Mouse (Mus musculus): ENCODE data around the gene Afap1.

Afap1 gene

DNA sequence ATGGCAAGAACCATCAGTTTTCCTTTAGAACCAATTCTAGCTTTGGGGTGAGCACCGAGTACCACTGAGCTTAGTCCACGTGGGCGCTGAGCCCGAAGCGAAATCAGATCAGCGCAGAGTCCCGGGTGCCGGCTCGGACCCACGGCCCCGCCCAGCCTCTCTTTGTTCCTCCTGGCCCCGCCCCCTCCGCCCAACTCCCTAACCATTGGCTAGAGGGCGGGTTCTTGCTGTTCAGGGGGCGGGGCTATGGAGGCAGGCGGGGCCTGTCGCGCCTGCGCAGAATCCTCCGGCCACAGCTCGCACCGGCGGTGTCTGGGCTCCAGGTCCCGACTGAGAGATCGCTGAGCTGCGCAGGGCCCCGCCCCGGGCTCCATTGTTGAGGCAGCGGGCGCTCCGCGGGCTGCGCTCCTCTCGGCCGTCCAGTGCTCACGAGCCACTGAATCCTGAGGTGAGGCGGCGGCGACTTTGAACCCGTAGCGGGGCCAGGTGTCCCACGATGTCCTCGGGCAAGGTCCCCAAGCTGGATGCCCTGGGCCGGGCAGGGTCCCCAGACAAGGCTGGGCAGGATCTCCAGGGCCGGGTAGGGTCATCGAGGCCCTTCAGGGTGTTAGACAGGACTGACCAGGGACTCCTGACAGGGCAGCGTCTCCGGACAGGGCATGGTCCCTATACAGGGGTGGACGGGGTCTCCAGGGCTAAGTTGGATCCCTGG is at the start of gene Afap1:
Gene Afap1, plus strand, starts transcription at position 227 of the 712 bp plus-strand sequence.
- peak; percentile 99 for DNase-seq (ENCODE audit: low spot score)

DNA sequence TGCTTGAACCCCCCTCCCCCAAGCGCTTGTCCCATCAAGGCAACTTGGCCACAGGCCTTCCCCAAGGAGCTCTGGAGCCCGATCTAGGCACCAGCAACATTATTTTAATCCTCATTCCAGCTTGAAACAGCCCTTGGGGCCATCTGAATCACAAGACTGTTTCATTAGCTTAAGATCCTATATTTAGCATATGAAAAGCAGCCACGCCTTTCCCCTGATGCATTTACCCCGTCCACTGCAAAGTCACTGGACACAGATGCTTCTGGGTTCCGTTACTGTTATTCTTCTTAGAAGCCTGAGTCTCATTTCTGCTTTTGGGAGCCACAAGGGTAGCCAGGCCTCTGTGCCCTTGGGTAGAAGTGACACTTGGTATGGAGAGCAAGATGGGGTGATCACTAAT is 41.6 kb upstream of the Afap1 start:
- no peak for DNase-seq (ENCODE audit: low spot score)

DNA sequence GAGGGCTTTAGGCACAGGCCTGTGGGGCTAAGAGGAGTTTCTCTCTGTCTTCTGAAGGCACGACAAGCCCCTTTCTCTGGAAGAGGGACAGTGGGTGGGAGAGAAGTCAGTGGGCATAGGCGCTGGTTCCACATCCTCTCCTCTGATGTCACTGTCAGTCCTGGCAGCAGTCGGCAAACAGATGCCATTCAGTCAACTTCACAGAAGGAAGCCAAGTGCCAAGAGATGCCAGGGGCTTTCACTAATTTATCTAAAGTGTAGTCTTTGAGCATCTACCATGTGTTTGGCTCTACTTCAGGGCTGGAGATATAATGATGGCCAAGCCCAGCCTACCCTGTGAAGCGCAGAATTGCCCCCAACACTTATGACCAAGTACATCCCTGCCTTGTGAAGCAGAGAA is 39.7 kb upstream of the Afap1 start:
- DNase-seq (ENCODE audit: low spot score) = no peak

DNA sequence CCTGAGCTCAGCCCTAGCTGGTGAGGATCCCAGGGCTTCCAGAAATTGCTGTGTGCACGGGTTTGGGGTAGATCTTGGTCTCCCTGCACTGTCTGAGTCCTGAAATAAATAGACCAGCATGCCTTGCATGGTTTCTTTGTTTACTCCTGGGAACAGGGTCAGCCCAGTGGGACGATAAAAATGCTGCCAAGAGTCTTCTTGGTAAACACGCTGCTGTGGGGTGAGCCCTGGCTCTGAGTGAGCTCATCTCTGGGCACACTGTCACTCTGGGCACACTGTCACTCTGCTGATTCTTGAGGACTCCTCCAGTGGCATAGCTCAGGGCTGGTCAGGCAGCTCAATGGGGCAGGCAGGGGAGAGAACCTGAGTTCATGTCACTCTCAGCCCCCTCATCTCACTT is 36.9 kb upstream of the Afap1 start:
- no peak for DNase-seq (ENCODE audit: low spot score)

DNA sequence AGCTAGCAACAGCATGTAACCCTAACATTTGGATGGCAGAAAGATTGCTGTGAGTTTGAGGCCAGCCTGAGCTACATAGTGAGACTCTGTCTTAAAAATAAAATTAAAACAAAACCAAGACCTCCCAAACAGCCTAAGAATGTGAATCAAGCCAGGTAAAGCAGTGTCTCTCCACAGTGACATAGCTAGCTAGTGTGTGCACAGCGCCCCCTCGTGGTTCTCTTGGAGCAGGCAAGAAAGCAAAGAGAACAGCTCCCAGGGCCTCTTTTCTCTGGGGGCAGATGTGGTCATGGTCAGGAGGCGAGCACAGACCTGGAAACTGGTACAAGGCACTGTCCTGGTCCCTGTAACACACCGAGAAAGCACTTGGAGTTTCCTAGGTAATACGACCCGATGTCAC is 35.0 kb upstream of the Afap1 start:
- peak; percentile 56 for DNase-seq (ENCODE audit: low spot score)

DNA sequence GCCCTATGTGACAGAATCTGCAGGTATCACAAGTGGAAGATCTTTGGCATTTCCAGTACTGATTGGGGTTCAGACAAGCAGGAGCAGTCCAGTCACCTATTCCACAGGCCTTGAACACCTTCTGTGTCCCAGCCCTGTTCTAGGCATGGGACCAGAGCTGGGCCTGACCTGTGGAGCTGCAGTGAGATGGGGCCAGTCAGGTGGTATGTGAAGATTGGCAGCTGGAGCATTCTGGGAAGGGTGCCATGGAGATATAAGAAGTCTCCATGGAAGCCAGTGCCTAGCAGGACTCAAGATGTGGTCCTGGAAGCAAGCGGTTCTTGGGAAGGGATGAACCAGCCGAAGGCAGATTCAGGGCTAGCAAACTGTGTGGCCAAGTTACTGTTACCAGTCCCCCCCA is 31.7 kb upstream of the Afap1 start:
- no peak for DNase-seq (ENCODE audit: low spot score)

DNA sequence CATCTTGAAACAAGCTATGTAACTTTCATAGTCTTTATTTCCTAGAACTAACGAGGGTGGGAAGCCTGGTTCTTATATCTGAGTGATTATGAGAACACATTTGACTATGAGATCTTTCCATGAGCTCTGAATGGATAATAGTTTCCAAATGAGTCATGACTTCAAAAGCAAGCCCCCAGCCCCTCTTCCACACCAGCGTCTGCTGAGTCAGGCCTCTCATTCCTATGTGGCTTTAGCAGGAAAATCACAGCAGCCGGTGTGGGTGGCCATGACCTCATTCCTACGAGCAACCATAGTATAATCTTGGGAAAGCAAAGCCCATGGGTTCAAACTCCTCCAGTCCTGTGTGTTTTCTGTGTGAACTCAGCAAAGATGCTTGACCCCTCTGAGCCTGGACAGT is 23.1 kb upstream of the Afap1 start:
- no peak for DNase-seq (ENCODE audit: low spot score)

DNA sequence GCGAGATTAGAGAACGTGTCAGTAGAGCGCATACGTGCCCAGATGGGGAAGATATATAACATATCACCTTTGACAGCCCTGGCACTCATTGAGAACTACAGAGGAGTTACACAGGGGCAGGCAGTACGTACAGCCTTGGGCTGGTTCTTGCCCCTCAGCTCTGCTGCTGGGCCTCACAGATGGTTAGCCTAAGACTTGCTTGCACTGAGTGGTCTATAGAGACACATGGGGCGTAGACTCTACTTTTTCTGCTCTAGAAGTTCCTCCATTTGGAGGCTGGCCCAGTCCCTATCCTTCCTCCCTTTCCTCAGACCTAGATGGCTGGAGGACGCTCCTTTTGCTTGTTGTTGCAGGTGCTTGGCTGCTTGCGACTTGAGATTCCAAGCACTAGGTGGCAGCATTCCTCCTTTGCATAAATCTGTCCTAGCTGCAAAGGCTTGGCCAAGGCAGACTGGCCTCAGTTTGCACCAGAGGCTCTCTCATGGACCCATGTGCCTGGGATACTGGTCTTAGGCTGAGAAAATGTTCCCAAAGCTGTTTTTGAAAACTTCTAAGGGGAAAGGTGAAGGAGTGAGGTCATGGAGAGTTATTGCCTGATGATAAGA is 22.6 kb upstream of the Afap1 start:
- DNase-seq (ENCODE audit: low spot score) = peak; percentile 78

DNA sequence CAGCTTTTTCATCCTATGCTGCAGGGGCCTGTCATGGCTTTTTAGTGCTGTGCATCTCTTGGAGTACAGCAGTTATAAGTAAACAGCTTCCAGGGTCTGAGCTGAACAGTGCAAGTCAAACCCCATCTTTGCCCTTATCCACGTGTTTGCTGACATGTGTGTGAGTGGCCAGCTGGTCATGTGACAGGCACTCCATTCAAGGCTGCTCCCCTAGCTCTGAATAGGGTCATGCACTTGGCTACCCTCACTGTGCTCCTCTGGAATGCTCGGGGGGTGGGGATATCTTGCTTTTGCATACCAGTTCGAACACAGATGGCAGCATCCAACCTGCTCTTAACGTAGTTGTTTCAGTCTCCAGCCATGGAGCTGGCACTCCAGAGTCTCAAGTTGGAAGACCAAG is 19.7 kb upstream of the Afap1 start:
- no peak for DNase-seq (ENCODE audit: low spot score)

DNA sequence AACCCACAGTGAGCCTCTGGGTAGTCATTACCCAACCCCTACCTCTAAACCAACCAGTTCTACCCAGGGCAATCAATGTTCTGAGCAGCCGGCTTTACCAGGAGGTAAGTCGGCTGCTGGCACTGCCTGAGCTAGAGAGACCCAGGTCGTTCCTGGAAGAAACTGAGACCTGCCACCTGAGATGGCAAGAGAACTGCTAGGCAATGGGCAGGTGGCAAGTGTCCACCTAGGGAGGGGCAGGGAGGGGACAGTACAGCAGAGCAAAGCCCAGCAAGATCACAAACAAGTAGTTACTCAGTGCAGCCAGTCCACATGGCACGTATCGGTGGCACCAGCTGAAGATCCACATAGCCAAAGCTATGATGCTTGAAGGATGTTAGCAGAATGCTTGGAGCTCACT is 16.9 kb upstream of the Afap1 start:
- DNase-seq (ENCODE audit: low spot score) = no peak

DNA sequence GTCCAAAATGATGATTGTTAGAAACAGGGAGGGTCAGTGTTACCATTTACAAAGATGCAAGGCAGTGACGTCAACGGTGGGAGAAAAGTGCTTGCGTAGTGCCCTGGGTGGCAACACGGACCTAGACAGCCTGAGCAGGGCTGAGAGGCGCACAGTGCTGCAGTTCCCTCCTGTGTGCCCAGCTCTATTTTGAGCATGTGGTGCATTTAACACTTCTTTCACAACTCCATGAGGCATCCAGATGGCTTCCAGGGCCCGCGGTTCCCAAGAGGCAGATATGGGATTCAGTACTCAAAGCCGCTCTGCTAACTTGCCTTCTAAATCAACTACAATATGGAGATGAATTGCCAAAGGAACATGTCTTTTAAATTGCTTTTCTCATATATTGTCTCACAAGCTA is 13.9 kb upstream of the Afap1 start:
- no peak for DNase-seq (ENCODE audit: low spot score)

DNA sequence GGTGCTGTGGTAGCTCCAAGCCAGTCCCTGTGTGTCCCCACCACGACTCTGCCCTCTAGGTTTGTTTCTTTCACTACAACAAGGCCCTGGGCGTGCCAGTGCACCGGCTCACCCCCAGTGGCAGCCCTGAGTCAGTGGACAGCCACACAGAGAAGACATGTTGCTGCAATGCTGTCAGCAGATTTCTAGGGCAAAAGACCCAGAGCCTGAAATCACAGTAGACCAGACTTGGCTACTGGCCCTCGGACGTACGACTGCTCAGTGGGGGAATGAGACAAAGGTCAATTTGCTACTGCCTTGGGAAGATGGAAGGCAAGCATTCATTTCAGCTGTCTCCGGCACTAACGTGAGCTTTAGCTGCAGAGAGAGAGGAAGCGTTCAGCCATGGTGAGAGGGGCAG is 10.7 kb upstream of the Afap1 start:
- peak; percentile 70 for DNase-seq (ENCODE audit: low spot score)

DNA sequence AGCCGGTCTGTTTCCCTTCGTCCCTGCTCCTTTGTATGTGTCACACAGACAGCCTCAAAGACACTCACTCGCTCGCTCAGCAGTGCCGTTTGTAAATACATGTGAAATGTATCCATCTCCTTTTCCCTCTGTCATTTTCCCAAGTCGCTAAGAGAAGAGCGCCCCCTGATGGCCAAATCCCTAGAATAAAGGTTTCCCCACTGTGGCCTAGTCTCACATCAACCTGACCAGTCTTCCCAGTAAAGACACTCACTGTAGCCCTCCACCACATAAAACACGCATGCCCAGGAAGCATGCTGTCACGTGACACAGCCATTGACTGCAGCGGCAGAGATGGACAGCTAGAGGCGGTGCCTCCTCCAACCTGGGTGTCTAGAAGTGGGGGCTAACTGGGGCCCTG is 8.9 kb upstream of the Afap1 start:
- no peak for DNase-seq (ENCODE audit: low spot score)

DNA sequence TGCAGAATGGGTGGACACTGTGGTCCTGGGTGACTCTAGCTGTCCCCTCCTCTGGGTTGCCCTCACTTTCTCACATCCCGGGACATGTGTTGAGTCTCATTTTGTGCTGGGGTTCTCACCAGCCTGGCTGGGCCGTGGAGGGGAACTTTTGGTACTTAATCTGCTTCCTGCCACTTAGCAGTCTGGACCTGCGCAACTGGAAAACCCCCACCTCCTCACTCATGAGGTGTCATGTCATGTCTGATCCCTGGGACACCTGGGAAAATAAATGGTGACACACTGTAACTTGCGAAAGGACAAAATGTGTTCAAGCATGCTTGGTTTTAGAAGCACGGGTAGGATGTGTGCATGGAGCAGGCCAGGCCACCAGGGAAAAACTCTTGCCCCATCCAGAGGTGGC is 8.4 kb upstream of the Afap1 start:
- no peak for DNase-seq (ENCODE audit: low spot score)

DNA sequence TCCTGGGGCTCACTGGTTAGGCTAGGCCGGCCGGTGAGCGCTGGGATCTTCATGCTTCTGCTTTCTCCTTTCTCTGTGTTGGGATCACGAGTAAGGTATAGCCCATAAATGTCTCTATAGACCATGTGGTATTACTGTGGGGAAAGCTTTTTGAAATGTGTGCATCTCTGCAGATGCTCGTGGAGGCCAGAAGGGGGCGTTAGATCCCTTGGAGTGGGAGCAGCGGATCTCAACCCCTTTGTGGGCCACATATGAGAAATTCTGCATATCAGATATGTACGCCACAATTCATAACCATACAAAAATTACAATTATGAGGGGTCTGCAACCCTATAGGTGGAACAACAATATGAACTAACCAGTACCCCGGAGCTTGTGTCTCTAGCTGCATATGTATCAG is 4.2 kb upstream of the Afap1 start:
- no peak for DNase-seq (ENCODE audit: low spot score)

DNA sequence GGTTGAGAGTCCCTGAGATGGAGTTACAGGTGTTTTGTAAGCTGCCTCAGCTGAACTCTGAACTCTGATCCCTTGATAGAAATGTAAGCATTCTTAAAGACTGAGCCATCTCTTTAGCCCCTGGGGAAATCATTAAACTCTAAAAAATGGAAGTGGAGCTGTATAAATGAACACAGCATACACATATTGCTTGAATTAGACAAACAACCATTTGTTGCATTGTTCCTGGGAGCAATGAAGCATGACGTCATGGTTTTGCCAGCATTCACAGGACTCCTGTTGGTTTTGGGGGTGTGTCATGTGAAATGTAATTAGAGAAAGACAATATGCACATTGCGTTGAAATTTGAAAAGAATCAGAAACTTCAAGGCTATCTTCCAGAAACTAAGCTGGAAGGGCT is 3.5 kb upstream of the Afap1 start:
- DNase-seq (ENCODE audit: low spot score) = no peak

DNA sequence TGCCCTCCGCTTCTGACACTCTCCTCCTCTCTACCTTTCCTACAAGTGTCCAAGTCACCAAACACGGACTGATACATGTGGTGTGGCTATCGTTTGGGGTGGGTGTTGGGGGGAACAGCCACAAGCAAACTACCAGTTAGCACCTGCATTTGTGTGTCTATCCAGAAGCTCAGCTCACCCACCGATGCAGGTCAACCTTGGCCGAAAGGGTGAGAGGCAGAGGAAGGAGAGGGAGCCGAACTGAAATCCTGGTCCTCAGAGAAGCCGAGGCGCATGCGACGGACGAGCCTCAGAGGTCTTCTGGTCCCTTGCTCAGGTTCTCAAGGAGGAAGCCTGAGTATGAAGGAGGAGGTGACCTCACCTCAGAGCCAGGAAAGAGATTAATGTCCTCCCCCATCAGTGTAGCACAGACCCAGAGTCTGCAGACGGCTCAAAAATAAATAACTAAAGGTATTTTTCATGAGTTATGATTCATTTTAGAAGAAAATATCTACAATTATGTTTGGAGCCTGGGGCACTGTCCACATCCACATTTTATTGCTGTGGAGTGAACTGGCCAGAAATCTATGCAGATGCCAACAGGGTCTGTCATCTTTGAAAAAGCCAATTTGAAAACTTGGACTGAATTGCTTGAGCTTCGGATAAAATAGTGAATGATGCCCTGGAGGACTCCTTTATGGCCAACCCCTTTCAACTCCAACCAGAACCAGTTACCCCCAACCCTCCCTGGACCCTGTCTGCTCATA is 2.0 kb upstream of the Afap1 start:
- DNase-seq (ENCODE audit: low spot score) = no peak

DNA sequence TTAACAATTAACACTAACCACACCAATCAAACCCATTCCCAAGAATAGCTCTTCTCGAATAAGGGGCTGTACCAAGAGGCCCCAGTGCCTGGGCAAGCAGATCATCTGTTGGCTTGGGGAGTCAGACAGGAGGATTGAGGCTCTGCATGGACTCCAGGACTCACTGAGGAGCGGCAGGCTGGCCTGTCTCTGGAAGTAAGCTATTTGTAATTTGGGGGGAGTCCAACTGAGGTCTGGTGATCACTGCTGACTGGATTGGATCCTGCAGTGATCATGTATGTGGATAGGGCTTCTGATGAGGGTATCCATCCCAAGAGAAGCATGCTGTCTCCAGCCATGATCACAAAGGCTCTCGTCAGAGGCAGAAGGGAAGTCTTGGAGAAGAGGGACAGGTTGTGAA is 756 bp upstream of the Afap1 start:
- no peak for DNase-seq (ENCODE audit: low spot score)

DNA sequence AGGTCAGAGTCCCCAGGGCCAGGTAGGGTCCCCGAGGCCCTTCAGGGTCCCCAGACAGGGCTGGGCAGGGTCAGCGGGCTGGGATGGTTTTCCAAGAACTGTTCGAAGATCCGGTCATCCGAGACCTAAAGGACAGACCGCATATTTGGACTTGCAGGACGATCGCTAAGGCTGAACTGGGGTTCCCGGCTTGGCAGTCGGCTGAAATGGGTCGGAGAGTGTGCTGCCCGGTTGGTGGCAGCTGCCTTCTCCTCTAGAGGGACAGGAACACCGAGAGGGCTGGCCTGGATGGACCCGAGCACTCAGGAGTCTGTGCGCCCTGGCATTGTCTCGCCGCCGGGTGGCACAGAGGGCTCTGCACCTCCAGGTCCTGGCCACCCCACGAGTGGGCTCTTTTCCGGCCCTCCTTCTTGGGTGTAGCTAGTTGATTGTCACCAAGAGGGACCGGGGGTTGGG is 714 bp downstream of the Afap1 start:
- no peak for DNase-seq (ENCODE audit: low spot score)

DNA sequence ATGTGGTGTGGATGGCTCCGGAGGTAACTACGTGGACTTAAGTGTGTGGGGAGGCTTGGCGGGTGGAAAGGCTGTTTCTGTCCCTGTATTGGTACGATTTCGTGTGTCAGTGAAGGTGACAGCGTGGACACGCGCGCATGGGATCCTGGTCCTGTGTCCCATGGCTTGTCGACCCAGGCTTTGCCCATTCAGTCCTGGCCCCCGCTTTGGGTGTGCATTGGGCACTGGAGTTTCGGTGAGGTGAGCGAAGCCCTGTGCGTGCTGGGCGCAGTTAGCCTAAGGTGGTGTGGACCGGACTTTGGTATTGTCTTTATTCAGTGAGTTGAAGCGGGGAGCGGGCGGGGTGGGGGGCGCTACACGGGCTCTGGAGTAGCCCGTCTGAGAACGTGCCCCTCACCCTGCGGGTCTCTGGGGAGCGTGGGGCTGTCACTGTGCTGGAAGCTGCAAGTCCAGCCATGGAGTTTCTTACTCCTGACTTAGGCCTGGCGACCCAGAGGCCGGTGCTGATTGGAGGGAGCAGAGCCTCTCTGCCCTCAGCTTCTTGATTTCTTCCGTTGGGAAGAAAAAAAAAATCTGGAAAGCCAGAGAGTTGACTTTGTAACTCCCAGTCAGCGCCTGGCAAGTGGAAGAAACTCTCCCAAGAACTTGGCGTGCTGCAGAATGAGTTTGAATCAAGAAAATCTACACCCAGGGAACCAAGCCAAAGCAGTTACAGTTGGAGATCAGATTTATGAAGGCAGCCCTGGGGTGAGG is 1.4 kb downstream of the Afap1 start:
- DNase-seq (ENCODE audit: low spot score) = no peak

DNA sequence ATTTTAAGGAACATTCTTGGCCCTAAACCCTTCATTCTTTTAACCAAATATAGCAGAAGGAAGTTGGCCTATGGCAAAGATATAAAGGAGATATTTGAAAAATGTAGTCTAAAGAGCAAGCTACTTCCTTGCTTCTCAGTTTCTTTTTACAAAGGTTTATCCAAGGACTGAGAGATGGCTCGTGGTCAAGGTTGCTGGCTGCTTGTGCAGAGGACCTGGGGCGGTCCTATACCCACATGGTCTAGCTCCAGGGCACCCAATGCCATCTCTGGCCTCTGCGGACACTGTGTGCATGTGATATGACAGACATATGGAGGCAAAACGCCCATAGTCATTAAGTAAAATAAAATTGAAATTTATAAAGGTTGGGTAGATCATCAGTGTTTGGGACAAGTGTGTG is 2.8 kb downstream of the Afap1 start:
- DNase-seq (ENCODE audit: low spot score) = no peak

DNA sequence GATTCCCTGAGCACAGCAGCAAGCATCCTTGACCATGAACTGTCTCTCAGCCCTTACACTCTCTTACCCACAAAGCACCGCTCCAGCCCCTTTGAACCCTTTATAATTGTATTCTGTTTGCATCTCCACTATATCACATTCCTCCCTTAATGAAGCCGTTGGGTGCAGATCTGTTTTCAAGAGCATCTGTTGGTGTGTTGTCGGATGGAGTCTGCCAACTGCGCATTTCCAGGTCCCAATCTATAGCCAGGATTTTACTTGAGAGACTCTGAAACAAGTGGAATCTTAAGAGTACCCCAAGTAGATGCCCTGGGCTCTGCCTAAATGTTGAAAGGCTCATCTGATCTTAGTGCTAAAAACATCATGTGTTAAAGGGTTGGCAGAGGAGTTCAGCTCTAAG is 3.4 kb downstream of the Afap1 start:
- DNase-seq (ENCODE audit: low spot score) = no peak

DNA sequence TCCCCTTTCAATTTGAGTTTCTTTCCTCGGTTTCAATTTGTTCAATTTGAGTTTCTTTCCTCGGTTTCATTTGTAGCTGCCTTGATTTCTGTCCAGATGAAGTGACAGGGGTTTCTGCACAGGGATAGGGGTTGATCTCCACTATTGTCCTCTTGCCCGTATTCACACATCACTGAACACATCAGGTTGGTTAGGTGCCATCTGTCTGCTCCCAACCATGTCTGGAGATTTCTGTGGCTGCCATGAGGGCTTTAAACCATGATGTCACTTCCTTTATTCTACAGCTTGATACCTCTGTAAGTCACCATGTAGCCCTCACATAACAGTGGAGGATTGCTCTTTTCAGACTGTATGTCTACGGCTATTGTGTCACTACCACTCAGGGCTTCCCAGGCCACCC is 4.0 kb downstream of the Afap1 start:
- DNase-seq (ENCODE audit: low spot score) = no peak

Data from yolk sac, embryonic 10.5 days (tissue).